Mouse (Mus musculus) midbrain, embryonic 12.5 days (tissue): ENCODE measurements at regions not wholly inside any gene's neighbourhood (a gene's known extent, or its start where the extent isn't known, plus 50 kb on each side); places are given as distances from the start of the nearest gene placed in this dataset.

Source experiments
- ATAC-seq: fragments of 200-750 bp; cut with Nextera tagmentation; 2 replicates; pipeline ENCODE4 v1.8.0; 2017; ENCODE audit warnings: low read depth, moderate TSS enrichment, moderate library complexity; ENCODE audit not compliant: low FRiP score
- H3K27ac ChIP-seq: fragments of 300-500 bp; sonication (generic); replicated peaks from 2 replicates; pipeline ENCODE4 v1.5.1; 2016; ENCODE audit warnings: mild to moderate bottlenecking
- H3K27me3 ChIP-seq: fragments of 300-500 bp; sonication (generic); 2 replicates; pipeline ENCODE4 v1.6.1; 2016; ENCODE audit warnings: mild to moderate bottlenecking
- H3K36me3 ChIP-seq: fragments of 300-500 bp; sonication (generic); 2 replicates; pipeline ENCODE4 v1.6.1; 2016
- H3K4me1 ChIP-seq: fragments of 300-500 bp; sonication (generic); 2 replicates; pipeline ENCODE4 v1.6.1; 2016
- H3K4me2 ChIP-seq: fragments of 300-500 bp; sonication (generic); replicated peaks from 2 replicates; pipeline ENCODE4 v1.6.1; 2016; ENCODE audit warnings: mild to moderate bottlenecking, moderate library complexity
- H3K4me3 ChIP-seq: fragments of 300-500 bp; sonication (generic); 2 replicates; pipeline ENCODE4 v1.5.1; 2016; ENCODE audit warnings: mild to moderate bottlenecking
- H3K9ac ChIP-seq: fragments of 300-500 bp; sonication (generic); replicated peaks from 2 replicates; pipeline ENCODE4 v1.6.1; 2016; ENCODE audit warnings: mild to moderate bottlenecking, moderate library complexity
- H3K9me3 ChIP-seq: fragments of 300-500 bp; sonication (generic); 2 replicates; pipeline ENCODE4 v1.6.1; 2016; ENCODE audit warnings: mild to moderate bottlenecking
- WGBS: fragments of 180-500 bp; shearing (Covaris S2); methylation state at CpG from one replicate; pipeline ENCODE4 v1.1.7; 2016; 5-methylcytosine and 5-hydroxymethylcytosine counted together

GRCm38 (mm10) chr2:34007916-34008315 is 120.2 kb upstream of the Mvb12b start:
- Histone ChIP-seq H3K4me1 (no peaks in the 10 kb centered on the region), H3K27me3 (no peaks in the 10 kb centered on the region), H3K36me3 (no peaks in the 10 kb centered on the region), H3K4me3 (no peak overlapping the region), H3K4me2 (no peak overlapping the region), H3K27ac (no peak overlapping the region), H3K9me3 (no peaks in the 10 kb centered on the region), H3K9ac (no peak overlapping the region)
- no peak for ATAC-seq
- 93% methylated on average over 7 of the region's 7 CpGs for WGBS

GRCm38 (mm10) chr2:33997106-33997505 is 109.4 kb upstream of the Mvb12b start:
- Histone ChIP-seq H3K4me3 (no peak overlapping the region), H3K4me1 (no peaks in the 10 kb centered on the region), H3K9me3 (no peaks in the 10 kb centered on the region), H3K4me2 (no peak overlapping the region), H3K27me3 (no peaks in the 10 kb centered on the region), H3K27ac (no peak overlapping the region), H3K9ac (no peak overlapping the region), H3K36me3 (no peaks in the 10 kb centered on the region)
- 95% methylated on average over 7 of the region's 7 CpGs for WGBS
- no peak for ATAC-seq

- H3K4me2 ChIP-seq: no peak overlapping the region
- H3K9ac ChIP-seq: no peak overlapping the region
- no peak overlapping the region for H3K27ac ChIP-seq
- H3K4me3 ChIP-seq: no peak overlapping the region
- no peak for ATAC-seq
- WGBS: 93% methylated on average over 2 of the region's 2 CpGs
- no peaks in the 10 kb centered on the region for H3K9me3 ChIP-seq
- no peaks in the 10 kb centered on the region for H3K27me3 ChIP-seq
- H3K4me1 ChIP-seq: no peaks in the 10 kb centered on the region
- no peaks in the 10 kb centered on the region for H3K36me3 ChIP-seq
These were observed 108.6 kb upstream of the Mvb12b start for GRCm38 (mm10) chr2:33996331-33996730.

GRCm38 (mm10) chr2:33991299-33991698 is 103.6 kb upstream of the Mvb12b start:
- Histone ChIP-seq H3K4me3 (no peak overlapping the region), H3K4me1 (peaks cover 14% of the 10 kb centered on the region; the same call in 1 of the 2 replicates), H3K36me3 (no peaks in the 10 kb centered on the region), H3K9me3 (no peaks in the 10 kb centered on the region), H3K9ac (no peak overlapping the region), H3K27ac (no peak overlapping the region), H3K27me3 (no peaks in the 10 kb centered on the region), H3K4me2 (no peak overlapping the region)
- WGBS: 91% methylated on average over 4 of the region's 4 CpGs
- ATAC-seq: no peak

- Histone ChIP-seq H3K9me3 (no peaks in the 10 kb centered on the region), H3K4me1 (peaks cover 14% of the 10 kb centered on the region; the same call in 1 of the 2 replicates), H3K27me3 (no peaks in the 10 kb centered on the region), H3K36me3 (no peaks in the 10 kb centered on the region), H3K4me2 (no peak overlapping the region), H3K27ac (no peak overlapping the region), H3K4me3 (no peak overlapping the region), H3K9ac (no peak overlapping the region)
- ATAC-seq: no peak
- 88% methylated on average over 6 of the region's 6 CpGs for WGBS
These were observed 103.0 kb upstream of the Mvb12b start for GRCm38 (mm10) chr2:33990711-33991110.

- no peak for ATAC-seq
- 62% methylated on average over 12 of the region's 12 CpGs for WGBS
These were observed 102.0 kb upstream of the Mvb12b start for GRCm38 (mm10) chr2:33989555-33990370.

GRCm38 (mm10) chr2:33986420-33986819 is 98.7 kb upstream of the Mvb12b start:
- Histone ChIP-seq H3K4me1 (peaks cover 33% of the 10 kb centered on the region), H3K4me3 (no peak overlapping the region), H3K9me3 (no peaks in the 10 kb centered on the region), H3K27ac (no peak overlapping the region), H3K4me2 (0 out of 2 replicates have a peak overlapping the region, but pooled peaks have one; percentile 13), H3K36me3 (no peaks in the 10 kb centered on the region), H3K9ac (no peak overlapping the region), H3K27me3 (no peaks in the 10 kb centered on the region)
- no peak for ATAC-seq
- WGBS: 26% methylated on average over 4 of the region's 4 CpGs

More at GRCm38 (mm10) chr2:33989555-33990370, 102.0 kb upstream of the Mvb12b start:
- H3K27ac ChIP-seq: peak overlapping the region; percentile 11
- no peak overlapping the region for H3K4me2 ChIP-seq
- no peak overlapping the region for H3K9ac ChIP-seq
- no peak overlapping the region for H3K4me3 ChIP-seq
- H3K27me3 ChIP-seq: no peaks in the 10 kb centered on the region
- no peaks in the 10 kb centered on the region for H3K9me3 ChIP-seq
- peaks cover 14% of the 10 kb centered on the region; the same call in 1 of the 2 replicates for H3K4me1 ChIP-seq
- H3K36me3 ChIP-seq: no peaks in the 10 kb centered on the region

- WGBS: 79% methylated on average over 11 of the region's 11 CpGs
- peaks cover 27% of the 10 kb centered on the region for H3K4me1 ChIP-seq
These were observed 97.6 kb upstream of the Mvb12b start for GRCm38 (mm10) chr2:33985316-33985715.

GRCm38 (mm10) chr2:33983112-33983748 is 95.5 kb upstream of the Mvb12b start:
- H3K9ac ChIP-seq: no peak overlapping the region
- H3K4me2 ChIP-seq: no peak overlapping the region
- no peak overlapping the region for H3K4me3 ChIP-seq
- 35% methylated on average over 11 of the region's 11 CpGs for WGBS
- peaks cover 20% of the 10 kb centered on the region for H3K4me1 ChIP-seq
- peak overlapping the region; percentile 70 for H3K27ac ChIP-seq
- H3K27me3 ChIP-seq: no peaks in the 10 kb centered on the region
- H3K36me3 ChIP-seq: no peaks in the 10 kb centered on the region
- peak; percentile 70 for ATAC-seq
- no peaks in the 10 kb centered on the region for H3K9me3 ChIP-seq

More at GRCm38 (mm10) chr2:33985316-33985715, 97.6 kb upstream of the Mvb12b start:
- Histone ChIP-seq H3K9me3 (no peaks in the 10 kb centered on the region), H3K4me3 (no peak overlapping the region), H3K9ac (no peak overlapping the region), H3K36me3 (no peaks in the 10 kb centered on the region), H3K27ac (no peak overlapping the region), H3K4me2 (no peak overlapping the region), H3K27me3 (no peaks in the 10 kb centered on the region)
- no peak for ATAC-seq

GRCm38 (mm10) chr2:33981936-33982335 is 94.2 kb upstream of the Mvb12b start:
- Histone ChIP-seq H3K4me2 (no peak overlapping the region), H3K4me1 (peaks cover 20% of the 10 kb centered on the region), H3K27ac (0 out of 2 replicates have a peak overlapping the region, but pooled peaks have one; percentile 70), H3K36me3 (no peaks in the 10 kb centered on the region), H3K9ac (no peak overlapping the region), H3K4me3 (no peak overlapping the region), H3K27me3 (peaks cover 4% of the 10 kb centered on the region), H3K9me3 (no peaks in the 10 kb centered on the region)
- 38% methylated on average over 8 of the region's 8 CpGs for WGBS
- ATAC-seq: no peak

- Histone ChIP-seq H3K9ac (no peak overlapping the region), H3K4me2 (no peak overlapping the region), H3K4me1 (peaks cover 20% of the 10 kb centered on the region), H3K9me3 (no peaks in the 10 kb centered on the region), H3K27ac (no peak overlapping the region), H3K27me3 (peaks cover 4% of the 10 kb centered on the region), H3K4me3 (no peak overlapping the region), H3K36me3 (no peaks in the 10 kb centered on the region)
- ATAC-seq: no peak
- 85% methylated on average over 7 of the region's 7 CpGs for WGBS
These were observed 93.6 kb upstream of the Mvb12b start for GRCm38 (mm10) chr2:33981321-33981720.

GRCm38 (mm10) chr2:33980884-33981283 is 93.1 kb upstream of the Mvb12b start:
- H3K4me1 ChIP-seq: peaks cover 21% of the 10 kb centered on the region
- no peak overlapping the region for H3K4me2 ChIP-seq
- H3K9ac ChIP-seq: no peak overlapping the region
- H3K36me3 ChIP-seq: no peaks in the 10 kb centered on the region
- 86% methylated on average over 10 of the region's 10 CpGs for WGBS
- no peaks in the 10 kb centered on the region for H3K9me3 ChIP-seq
- H3K4me3 ChIP-seq: no peak overlapping the region
- no peak overlapping the region for H3K27ac ChIP-seq
- ATAC-seq: no peak
- H3K27me3 ChIP-seq: peaks cover 4% of the 10 kb centered on the region
